Mouse (Mus musculus) stomach, embryonic 16.5 days (tissue): Measurements from ENCODE around the gene Hmgcll1. TPM values are rescaled to one million over a fixed set of nuclear protein-coding genes. Genes with fewer than 3 reads are reported as not detected.

ENCODE experiments used
- ATAC-seq: fragments of 200-750 bp; cut with Nextera tagmentation; 2 replicates; pipeline ENCODE4 v1.8.0; 2017; ENCODE audit warnings: moderate number of reproducible peaks, moderate TSS enrichment; ENCODE audit not compliant: insufficient read depth, low FRiP score
- H3K27ac ChIP-seq: fragments of 300-500 bp; sonication (generic); 2 replicates; pipeline ENCODE4 v1.5.1; 2014; ENCODE audit warnings: low read length
- H3K27me3 ChIP-seq: fragments of 300-500 bp; sonication (generic); 2 replicates; pipeline ENCODE4 v1.6.1; 2014; ENCODE audit warnings: low read length, control low read depth, mixed read lengths; ENCODE audit not compliant: control insufficient read depth, insufficient read depth
- H3K36me3 ChIP-seq: fragments of 300-500 bp; sonication (generic); 2 replicates; pipeline ENCODE4 v1.6.1; 2014; ENCODE audit warnings: low read length; ENCODE audit not compliant: control insufficient read depth, insufficient read depth
- H3K4me1 ChIP-seq: fragments of 300-500 bp; sonication (generic); 2 replicates; pipeline ENCODE4 v1.6.1; 2014; ENCODE audit warnings: low read length, control low read depth, mixed read lengths; ENCODE audit not compliant: control insufficient read depth, insufficient read depth
- H3K4me2 ChIP-seq: fragments of 300-500 bp; sonication (generic); 2 replicates; pipeline ENCODE4 v1.6.1; 2014; ENCODE audit warnings: low read depth, low read length, mixed read lengths
- H3K4me3 ChIP-seq: fragments of 300-500 bp; sonication (generic); replicated peaks from 2 replicates; pipeline ENCODE4 v1.5.1; 2014; ENCODE audit warnings: mild to moderate bottlenecking, low read length
- H3K9ac ChIP-seq: fragments of 300-500 bp; sonication (generic); 2 replicates; pipeline ENCODE4 v1.6.1; 2014; ENCODE audit warnings: low read length
- H3K9me3 ChIP-seq: fragments of 300-500 bp; sonication (generic); replicated peaks from 2 replicates; pipeline ENCODE4 v1.6.1; 2016; ENCODE audit warnings: low read length, control low read depth; ENCODE audit not compliant: control insufficient read depth
- WGBS: fragments of 180-500 bp; shearing (Covaris S2); extraction: QIAGEN DNeasy Blood & Tissue Kit; methylation state at CpG from one replicate; pipeline ENCODE4 v1.1.7; 2014; 5-methylcytosine and 5-hydroxymethylcytosine counted together
- polyA plus RNA-seq: library from polyadenylated mRNA; unstranded; fragments of >200 nt; fragmentation: Nextera tagmentation; extraction: Ambion mirVana; gene quantifications from 2 replicates; pipeline ENCODE4 v1.2.1, GENCODE M21; 2015

Gene Hmgcll1
- polyA plus RNA-seq, 1 experiment from 2014 or later, result 3.3 TPM

DNA sequence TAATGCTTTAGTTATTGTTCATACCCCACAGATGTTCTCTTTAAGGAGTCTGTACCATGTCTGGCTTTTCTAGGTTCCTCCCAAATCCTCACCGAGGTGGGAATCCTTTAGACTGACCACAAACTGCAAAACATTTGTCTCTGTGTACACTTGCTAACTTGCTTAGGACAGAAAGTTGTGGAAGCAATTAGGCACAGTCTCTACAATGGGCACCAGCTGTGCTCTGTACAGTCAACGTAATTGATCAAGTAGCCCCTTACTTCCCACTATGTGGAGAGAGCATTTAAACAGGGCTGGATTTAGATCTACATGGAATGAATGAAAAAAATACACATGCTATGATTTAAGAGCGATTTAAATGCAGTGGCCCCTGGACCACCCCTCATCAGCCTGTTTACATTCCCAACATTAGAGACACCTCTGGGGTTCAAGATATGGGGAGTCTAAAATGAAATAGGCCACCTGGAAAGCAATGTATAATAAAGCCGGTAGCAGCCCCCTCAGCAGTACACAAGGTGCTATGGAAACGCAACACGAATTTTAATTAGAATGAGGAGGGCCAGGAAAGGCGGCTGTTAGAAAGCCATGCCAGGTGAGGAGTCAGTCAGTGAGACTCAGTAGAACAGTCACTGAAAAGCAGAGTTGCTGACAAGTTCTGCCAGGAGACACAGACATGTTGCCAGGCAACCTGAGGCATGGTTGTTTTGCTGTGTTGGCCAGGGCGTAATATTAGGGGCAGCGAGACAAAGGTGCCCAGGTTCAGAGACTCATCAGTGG is 23.9 kb downstream of the Hmgcll1 start:
- 51% methylated on average over 9 of the region's 9 CpGs for WGBS
- Histone ChIP-seq H3K36me3 (no peaks in the 10 kb centered on the region), H3K9me3 (no peaks in the 10 kb centered on the region), H3K9ac (no peak overlapping the region), H3K27me3 (no peaks in the 10 kb centered on the region), H3K4me1 (no peaks in the 10 kb centered on the region), H3K4me3 (no peak overlapping the region), H3K27ac (no peak overlapping the region), H3K4me2 (no peak overlapping the region)
- ATAC-seq, result no peak

GRCm38 (mm10) chr9:76039711-76040110 is 25.1 kb downstream of the Hmgcll1 start:
- no peak overlapping the region for H3K4me2 ChIP-seq
- H3K4me3 ChIP-seq, result no peak overlapping the region
- ATAC-seq, result no peak
- H3K9me3 ChIP-seq, result no peaks in the 10 kb centered on the region
- H3K9ac ChIP-seq, result no peak overlapping the region
- 69% methylated on average over 5 of the region's 5 CpGs for WGBS
- H3K36me3 ChIP-seq, result no peaks in the 10 kb centered on the region
- H3K27ac ChIP-seq, result no peak overlapping the region
- H3K27me3 ChIP-seq, result no peaks in the 10 kb centered on the region
- no peaks in the 10 kb centered on the region for H3K4me1 ChIP-seq

DNA sequence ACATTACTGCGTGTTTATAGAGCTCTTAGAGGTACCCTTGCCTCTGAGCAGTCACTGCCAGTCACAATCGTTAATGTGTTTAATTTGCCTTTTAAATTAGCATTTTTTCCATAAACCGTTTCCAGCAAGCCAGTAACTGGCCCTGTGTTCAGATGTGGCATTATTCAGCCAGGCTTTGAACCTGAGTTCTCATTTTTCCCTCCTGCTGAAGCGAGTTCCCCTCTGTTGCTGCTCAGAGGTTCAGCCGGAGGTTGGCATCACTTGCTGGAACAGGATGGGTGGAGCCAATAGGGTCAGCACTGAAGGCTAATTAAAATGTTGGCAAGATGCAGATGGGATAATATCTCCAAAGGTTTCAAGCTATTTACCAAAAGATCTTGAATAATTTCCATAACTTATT is 28.7 kb downstream of the Hmgcll1 start:
- Histone ChIP-seq H3K4me2 (no peak overlapping the region), H3K36me3 (no peaks in the 10 kb centered on the region), H3K4me3 (no peak overlapping the region), H3K27ac (no peak overlapping the region), H3K27me3 (no peaks in the 10 kb centered on the region), H3K4me1 (no peaks in the 10 kb centered on the region), H3K9me3 (no peaks in the 10 kb centered on the region), H3K9ac (no peak overlapping the region)
- no peak for ATAC-seq
- WGBS, result 72% methylated on average over 5 of the region's 5 CpGs

- Histone ChIP-seq H3K36me3 (no peaks in the 10 kb centered on the region), H3K4me1 (no peaks in the 10 kb centered on the region), H3K4me2 (no peak overlapping the region), H3K9ac (no peak overlapping the region), H3K9me3 (no peaks in the 10 kb centered on the region), H3K27me3 (no peaks in the 10 kb centered on the region), H3K27ac (no peak overlapping the region), H3K4me3 (no peak overlapping the region)
- no peak for ATAC-seq
- WGBS, result 64% methylated on average over 3 of the region's 3 CpGs
Observed at GRCm38 (mm10) chr9:76060935-76061334, 46.3 kb downstream of the Hmgcll1 start.

DNA sequence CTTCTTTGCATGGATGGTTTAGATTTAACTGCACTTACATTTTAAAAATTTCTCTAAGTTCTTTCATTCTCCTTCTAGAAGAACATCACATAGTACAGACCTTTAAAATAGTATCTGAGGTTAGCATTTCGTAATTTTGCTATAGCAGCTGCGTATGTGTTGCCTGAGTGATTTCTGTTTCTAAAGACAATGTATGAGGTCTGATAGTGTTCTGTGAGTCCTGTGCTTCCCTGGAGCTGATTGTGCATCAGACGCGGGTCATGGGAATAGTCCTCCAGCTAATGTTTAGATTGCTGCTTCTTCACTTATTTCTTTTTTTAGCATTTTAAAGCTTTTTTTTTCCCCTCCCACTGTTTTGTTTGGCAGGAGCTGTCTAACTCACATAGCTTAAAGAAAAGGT is 46.8 kb downstream of the Hmgcll1 start:
- WGBS, result 63% methylated on average over 4 of the region's 4 CpGs
- no peak for ATAC-seq
- Histone ChIP-seq H3K27ac (no peak overlapping the region), H3K27me3 (no peaks in the 10 kb centered on the region), H3K4me2 (no peak overlapping the region), H3K9ac (no peak overlapping the region), H3K4me3 (no peak overlapping the region), H3K4me1 (no peaks in the 10 kb centered on the region), H3K36me3 (no peaks in the 10 kb centered on the region), H3K9me3 (no peaks in the 10 kb centered on the region)

GRCm38 (mm10) chr9:76064164-76064563 is 49.5 kb downstream of the Hmgcll1 start:
- Histone ChIP-seq H3K27ac (no peak overlapping the region), H3K4me1 (no peaks in the 10 kb centered on the region), H3K9me3 (no peaks in the 10 kb centered on the region), H3K4me3 (no peak overlapping the region), H3K4me2 (no peak overlapping the region), H3K36me3 (no peaks in the 10 kb centered on the region), H3K27me3 (no peaks in the 10 kb centered on the region), H3K9ac (no peak overlapping the region)
- ATAC-seq, result no peak
- WGBS, result 63% methylated on average over 2 of the region's 2 CpGs

- no peaks in the 10 kb centered on the region for H3K9me3 ChIP-seq
- H3K27me3 ChIP-seq, result no peaks in the 10 kb centered on the region
- ATAC-seq, result no peak
- no peak overlapping the region for H3K4me3 ChIP-seq
- no peaks in the 10 kb centered on the region for H3K36me3 ChIP-seq
- no peak overlapping the region for H3K27ac ChIP-seq
- no peak overlapping the region for H3K4me2 ChIP-seq
- no peaks in the 10 kb centered on the region for H3K4me1 ChIP-seq
- H3K9ac ChIP-seq, result no peak overlapping the region
- WGBS, result 34% methylated on average over 2 of the region's 2 CpGs
Observed at GRCm38 (mm10) chr9:76091561-76091960, 76.9 kb downstream of the Hmgcll1 start.

DNA sequence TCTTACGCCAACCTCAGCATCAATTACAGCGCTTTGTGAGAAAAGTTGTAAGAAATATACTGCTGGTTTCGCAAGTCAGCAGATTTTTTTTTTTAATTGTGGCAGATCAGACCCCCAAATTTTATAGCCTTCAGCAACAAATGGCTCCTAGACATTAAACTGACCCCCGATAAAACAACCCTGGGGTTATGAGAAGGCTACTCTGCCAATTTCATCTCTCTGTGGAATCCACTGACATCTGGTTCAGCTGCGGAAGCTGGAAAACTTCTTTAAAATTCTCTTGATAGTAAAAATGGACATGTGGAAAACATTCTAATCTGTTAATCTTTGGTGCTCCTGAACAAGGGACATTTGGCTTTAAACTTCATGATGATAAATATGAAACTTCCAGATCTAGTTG is 82.6 kb downstream of the Hmgcll1 start:
- no peak overlapping the region for H3K4me2 ChIP-seq
- H3K36me3 ChIP-seq, result no peaks in the 10 kb centered on the region
- no peaks in the 10 kb centered on the region for H3K9me3 ChIP-seq
- H3K4me1 ChIP-seq, result no peaks in the 10 kb centered on the region
- H3K27ac ChIP-seq, result no peak overlapping the region
- no peaks in the 10 kb centered on the region for H3K27me3 ChIP-seq
- no peak for ATAC-seq
- WGBS, result 84% methylated on average over 5 of the region's 5 CpGs
- no peak overlapping the region for H3K9ac ChIP-seq
- H3K4me3 ChIP-seq, result no peak overlapping the region

DNA sequence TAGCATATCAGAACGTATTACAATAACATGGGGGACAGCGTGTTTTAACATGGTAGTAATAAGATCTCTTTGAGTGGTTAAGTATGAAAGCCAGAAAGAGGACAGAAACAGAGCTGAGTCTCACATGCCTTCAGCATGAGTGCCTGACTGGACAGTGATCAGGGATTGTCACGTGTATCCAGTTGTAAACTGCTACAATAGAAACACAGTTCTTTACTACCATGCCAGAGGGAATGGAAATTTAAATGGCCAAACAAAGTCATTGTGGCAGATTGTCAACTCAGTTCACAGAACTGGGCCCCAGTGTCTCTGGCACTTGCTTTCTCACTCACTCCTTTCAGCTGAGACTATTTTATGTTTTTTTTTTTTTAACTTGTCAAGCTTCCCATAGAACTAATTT is 85.3 kb downstream of the Hmgcll1 start:
- Histone ChIP-seq H3K36me3 (no peaks in the 10 kb centered on the region), H3K4me3 (no peak overlapping the region), H3K27ac (no peak overlapping the region), H3K4me2 (no peak overlapping the region), H3K9ac (no peak overlapping the region), H3K9me3 (no peaks in the 10 kb centered on the region), H3K27me3 (no peaks in the 10 kb centered on the region), H3K4me1 (no peaks in the 10 kb centered on the region)
- WGBS, result 67% methylated on average over 3 of the region's 3 CpGs
- no peak for ATAC-seq
